Mouse (Mus musculus): Measurements from ENCODE around the gene BC034090.

BC034090 gene

DNA sequence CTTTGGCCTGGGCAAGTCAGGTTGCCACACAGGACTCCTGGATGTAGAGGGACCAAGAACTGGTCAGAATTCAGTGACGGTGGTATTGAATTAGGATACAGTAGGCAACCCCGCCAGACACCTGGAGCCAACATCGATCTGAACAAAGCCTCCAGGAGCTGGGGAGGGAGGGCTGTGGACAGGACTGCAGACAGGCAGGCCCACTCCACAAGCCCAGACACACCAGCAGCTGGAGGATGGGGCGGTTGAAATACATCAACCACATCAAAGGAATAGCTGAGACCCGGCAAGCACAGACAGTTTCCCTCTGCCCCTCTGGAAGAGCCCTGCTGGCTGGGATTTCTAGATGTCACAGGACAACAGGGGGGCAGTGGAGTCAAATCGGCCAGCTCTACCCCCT is 27.4 kb downstream of the BC034090 start:
- in situ Hi-C loops (cut with MboI, MseI): loop anchor here (5.0 kb wide), 1 partner anchor 80 kb away; no protein-coding TSS in a partner anchor

- in situ Hi-C loops (cut with MboI, MseI): loop anchor here (5.0 kb wide), 1 partner anchor 79 kb away; no protein-coding TSS in a partner anchor
Measured at GRCm38 (mm10) chr1:155216313-155216712, 27.9 kb downstream of the BC034090 start.

DNA sequence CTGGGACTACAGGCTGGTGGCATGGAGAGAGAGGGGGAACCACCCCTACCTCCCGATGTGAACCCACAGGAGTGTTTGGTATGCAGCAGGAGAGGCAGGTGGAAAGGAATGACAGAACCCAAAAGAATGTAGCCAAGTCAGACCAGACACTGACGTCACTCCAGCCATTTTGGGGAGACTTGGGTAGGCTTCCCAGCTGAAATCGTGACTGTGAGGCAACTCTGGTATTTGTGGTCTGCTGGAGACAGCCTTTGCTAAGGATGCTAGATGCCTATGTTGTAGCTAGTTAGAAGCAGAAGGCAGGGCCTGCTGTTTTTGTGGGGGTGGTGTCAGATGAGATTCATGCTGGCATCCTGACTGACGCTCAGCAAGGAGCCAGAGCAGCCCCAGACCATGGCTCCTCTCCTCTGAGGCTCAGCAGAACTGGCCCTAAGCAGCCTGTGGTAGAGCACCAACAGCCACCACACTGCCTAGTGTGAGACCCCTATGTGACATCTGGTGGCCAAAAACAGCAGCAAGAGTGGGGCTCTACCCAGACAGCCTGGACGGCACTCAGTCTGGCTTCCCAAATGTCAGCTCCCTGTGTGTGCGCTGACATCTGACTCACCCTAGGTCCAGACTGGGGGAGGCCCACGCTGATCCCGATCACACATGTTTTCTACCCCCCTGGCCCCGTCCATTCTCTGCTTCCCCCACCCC is 29.0 kb downstream of the BC034090 start:
- in situ Hi-C loops (cut with MboI, MseI): loop anchor here (5.0 kb wide), 1 partner anchor 78 kb away; no protein-coding TSS in a partner anchor

DNA sequence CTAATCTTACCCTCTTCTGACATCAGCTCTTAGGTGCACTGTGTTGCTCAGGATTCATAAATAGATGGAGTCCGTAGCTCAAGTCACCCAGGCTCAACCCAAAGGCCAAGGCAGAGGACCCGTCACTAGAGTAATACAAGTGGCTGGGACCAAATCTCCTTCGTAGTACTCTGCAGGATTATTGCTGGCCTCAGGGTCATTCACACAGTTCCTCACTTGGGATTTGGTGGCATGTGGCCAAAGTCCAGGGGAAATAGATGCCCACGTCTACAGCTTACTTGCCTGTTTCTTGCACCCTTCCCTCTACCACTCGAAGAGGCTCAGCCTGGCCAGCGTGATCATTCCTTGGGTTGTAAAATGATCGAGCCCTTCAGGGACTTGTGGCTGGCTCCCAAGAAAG is 30.3 kb downstream of the BC034090 start:
- in situ Hi-C loops (cut with MboI, MseI): no loop called here

- in situ Hi-C loops (cut with MboI, MseI): no loop called here
Measured at GRCm38 (mm10) chr1:155212936-155213774, 31.1 kb downstream of the BC034090 start.

- in situ Hi-C loops (cut with MboI, MseI): no loop called here
Measured at GRCm38 (mm10) chr1:155212493-155212892, 31.8 kb downstream of the BC034090 start.

- in situ Hi-C loops (cut with MboI, MseI): no loop called here
Measured at GRCm38 (mm10) chr1:155212081-155212480, 32.2 kb downstream of the BC034090 start.

DNA sequence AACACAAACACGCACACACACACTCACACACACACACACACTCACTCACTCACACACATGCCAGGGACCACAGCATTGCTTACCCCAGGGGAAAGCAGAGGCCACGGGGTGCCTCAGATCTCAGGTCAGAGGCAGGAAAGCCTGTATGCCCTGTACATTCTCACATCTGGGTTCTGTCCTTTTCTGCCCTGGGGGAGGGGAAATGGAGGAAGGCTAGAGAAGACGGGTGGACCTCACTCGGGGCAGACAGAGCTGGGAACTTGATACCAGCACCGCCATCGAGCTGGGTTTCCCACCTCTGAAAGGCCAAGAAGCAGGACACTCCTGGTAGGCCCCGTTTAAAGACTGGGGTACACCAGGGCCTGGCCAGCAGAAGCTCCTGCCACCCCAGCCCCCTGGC is 33.2 kb downstream of the BC034090 start:
- in situ Hi-C loops (cut with MboI, MseI): no loop called here

DNA sequence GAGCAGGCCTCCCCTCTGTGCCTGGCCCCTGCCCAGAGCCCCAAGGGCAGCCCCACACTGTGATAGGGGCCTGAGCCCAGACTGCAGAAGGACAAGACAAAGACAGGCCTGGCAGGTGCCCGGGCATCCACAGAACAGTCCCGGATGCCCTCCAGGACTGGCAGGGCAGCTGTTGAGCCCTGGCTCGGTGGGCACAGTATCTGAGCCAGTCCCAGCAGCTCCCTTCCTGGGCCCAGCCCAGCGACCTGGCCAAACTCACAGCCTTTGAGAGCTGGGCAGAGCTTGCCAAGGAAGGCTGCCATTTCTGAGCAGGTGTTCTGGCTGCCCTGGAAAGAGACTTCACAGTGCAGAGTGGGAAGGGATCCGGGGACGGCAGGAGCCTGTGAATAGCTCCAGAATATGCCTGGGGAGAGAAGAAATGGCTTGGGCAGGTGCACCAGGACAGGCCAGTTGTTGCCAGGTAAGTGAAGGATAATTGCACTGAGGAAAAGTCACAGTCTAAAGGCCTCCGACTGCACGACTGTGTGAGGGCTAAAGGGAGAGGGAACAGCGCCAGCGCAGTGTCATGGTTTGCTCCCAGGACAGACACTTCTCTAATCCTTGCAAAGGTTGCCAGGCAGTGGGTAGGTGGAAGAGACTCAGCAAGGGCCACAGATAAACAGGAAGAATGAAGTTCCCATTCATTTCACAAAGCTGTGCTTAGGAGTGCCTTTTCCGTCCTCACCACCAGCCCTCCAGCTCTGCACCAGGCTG is 34.1 kb downstream of the BC034090 start:
- in situ Hi-C loops (cut with MboI, MseI): no loop called here

DNA sequence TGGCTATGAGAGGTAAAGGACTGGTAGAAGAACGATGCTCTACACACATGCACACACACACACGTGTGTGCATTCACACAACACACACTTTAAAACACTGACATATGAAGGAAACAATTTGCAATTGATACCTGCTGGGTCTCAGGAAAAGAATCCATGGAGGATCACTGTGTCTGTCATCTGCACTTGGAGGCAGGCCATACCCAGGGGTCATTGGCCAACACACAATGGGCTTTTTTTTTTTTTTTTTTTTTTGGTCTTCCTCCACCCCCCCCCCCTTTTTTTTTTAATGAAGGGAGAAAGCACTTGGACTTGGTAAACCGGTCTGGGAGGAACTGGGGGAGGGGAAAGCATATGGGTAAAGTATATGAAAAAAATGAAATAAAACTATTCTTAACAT is 36.4 kb downstream of the BC034090 start:
- in situ Hi-C loops (cut with MboI, MseI): no loop called here

- in situ Hi-C loops (cut with MboI, MseI): no loop called here
Measured at GRCm38 (mm10) chr1:155205822-155206660, 38.2 kb downstream of the BC034090 start.

DNA sequence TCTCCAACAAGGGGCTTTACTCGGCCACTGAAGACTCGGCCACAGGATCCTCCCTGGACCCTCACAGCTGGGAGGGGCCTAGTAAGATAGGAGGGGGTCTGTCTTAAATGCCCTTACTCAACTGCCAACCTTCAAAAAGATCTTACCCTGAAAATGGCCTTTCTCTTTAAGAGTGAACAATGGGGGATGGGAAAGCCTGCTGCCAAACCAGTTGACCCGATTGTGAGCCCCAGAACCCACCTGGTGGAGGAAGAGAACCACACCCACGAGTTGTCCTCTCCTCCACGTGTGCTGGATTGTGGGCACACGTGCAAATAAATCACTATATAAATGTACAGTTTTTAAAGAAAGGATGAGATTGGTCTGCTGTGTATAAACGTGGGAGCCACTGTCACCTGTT is 38.9 kb downstream of the BC034090 start:
- in situ Hi-C loops (cut with MboI, MseI): no loop called here

DNA sequence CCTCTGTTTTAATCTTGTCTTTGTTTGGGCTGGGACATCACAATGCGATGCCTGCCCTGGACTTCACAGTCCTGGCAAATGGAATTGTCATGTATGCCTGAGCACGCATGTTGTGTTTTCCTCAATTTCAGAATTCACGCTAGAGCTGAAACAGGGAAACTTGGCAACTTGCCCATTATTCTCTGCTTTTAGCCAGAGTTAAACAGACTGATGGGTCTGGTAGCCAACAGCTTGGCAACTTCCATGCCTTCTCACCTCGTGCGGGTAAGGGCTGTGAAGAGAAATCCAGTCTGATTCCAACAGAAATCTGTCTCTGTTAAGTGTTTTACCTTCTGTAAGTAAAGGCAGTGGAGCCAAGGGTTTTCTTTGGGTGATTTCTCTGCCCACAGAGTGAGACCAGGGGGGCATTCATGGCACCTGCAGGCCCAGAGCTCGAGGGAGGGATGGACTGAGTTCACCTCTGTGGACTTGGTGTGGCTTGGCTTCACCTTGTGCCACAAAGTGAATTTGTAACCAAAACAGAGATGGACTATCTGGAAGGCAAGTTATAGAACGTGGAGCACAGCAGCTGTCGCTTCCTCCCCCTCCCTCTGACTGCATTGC is 39.6 kb downstream of the BC034090 start:
- in situ Hi-C loops (cut with MboI, MseI): no loop called here

DNA sequence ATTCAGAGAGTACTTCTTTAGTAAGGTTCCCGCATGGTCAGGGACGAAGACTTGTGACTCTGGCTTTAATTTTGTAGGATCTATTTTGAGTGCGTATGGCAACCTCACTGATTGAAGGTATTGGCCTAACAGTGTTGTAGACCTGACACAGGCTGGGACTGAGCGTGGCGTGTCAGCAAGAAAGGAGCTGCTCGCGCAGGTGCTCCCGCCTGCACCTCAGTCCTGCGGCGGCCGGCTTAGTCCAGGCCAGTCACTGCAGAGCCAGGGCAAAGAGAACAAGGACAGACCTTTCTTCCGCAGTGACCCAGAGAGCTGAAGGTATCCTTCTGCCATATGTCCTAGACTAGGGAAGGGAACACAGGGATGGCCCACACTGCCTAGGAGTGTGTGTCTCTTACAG is 40.3 kb downstream of the BC034090 start:
- in situ Hi-C loops (cut with MboI, MseI): no loop called here

DNA sequence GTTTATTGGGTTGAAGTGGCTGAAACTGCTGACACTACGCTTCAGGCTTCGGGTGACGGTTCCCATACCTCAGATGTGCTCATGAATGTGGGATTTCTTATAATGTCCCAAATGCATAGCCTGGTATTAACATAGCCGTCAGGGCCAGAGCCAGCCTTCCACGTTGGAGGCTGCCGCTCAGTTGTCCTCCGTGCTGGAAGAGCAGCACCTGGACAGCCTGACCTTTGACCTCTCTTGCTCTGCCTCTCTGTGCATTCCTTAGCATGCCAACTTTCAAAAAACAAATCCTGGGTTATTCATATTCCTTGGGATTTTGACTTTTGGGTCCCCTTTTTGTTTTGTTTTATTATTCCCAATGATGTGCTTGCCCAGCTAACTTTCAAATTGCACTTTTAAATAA is 41.1 kb downstream of the BC034090 start:
- in situ Hi-C loops (cut with MboI, MseI): no loop called here

DNA sequence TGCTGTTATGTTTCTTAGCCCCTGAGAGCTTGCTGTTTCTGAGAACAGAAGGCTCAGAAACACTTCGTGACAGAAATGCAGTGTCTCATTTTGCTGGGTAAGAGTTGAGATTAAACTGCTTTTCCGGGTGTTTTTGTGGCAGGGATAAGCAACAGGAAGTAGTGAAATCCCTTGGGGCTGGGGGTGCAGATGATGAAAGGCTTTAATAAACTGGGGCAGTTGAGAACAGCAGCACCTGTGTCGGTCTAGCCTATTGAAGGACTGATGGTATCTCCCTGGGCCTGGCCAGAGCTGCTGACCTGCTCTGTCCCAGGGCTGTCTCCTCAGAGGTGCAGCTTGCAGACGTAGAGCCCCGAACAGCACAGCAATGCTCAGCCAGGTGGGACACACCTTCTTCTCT is 41.8 kb downstream of the BC034090 start:
- in situ Hi-C loops (cut with MboI, MseI): no loop called here

DNA sequence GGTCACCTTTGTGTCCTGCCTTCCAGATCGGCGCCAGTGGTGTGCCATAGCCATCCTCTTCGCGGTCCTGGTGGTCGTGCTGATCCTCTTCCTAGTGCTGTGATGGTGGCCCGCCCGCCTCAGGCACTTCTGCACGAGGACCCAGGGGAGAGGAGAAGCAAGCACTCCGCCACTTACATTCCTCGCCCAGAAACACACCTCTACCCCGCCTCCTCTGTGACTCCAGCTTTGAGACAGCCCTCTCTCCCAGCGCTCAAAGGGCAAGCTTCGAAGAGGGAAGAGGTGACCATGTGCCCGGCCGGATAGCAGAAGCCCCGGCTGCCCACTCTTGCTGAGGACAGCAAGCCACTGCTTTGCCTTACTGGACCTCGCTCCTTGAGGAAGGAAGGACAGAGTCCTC is 42.3 kb downstream of the BC034090 start:
- in situ Hi-C loops (cut with MboI, MseI): no loop called here

GRCm38 (mm10) chr1:155201373-155201879 is 42.8 kb downstream of the BC034090 start:
- in situ Hi-C loops (cut with MboI, MseI): no loop called here

DNA sequence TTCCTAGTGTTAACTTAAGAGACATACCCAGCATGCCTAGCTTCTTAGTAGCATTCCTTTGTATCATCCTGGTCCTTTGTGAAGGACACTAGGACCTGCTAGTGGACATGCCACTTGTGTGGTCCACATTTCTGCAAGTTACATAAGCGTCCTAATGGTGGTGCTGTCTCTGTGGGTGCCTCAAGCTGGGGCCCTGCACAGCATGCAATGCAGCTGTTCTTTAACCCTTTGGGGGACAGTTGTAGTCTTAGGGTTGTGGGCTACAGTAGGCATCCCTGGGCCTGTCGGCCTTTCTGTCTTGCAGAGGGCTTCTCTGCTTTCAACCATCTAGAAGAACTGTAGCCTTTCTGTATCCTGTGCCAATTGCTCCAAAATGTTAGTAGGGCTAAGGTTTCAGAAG is 43.3 kb downstream of the BC034090 start:
- in situ Hi-C loops (cut with MboI, MseI): no loop called here

GRCm38 (mm10) chr1:155199522-155199921 is 44.7 kb downstream of the BC034090 start:
- in situ Hi-C loops (cut with MboI, MseI): no loop called here

- in situ Hi-C loops (cut with MboI, MseI): no loop called here
Measured at GRCm38 (mm10) chr1:155196691-155197090, 47.6 kb downstream of the BC034090 start.

Measured in regulatory T cell (primary cell).